In genomic region chr2:102294827-102295270, GRCm38 (mm10) we compare ENCODE assay signal across 9 mouse cellular contexts.
A peak's percentile ranks its signal among the peaks of the same experiment; 100 is the strongest.
DNase-seq lines count a peak whose midpoint lies in the region; ATAC-seq and TF ChIP-seq lines count a peak whose summit lies in the region.
"Had no signal": no experiment of that assay in that cellular context is flagged by ENCODE, and none has a peak within 500 bp of the region (broad histone marks: within the 10 kb centered on the region; RNA-seq: fewer than 3 reads in every experiment).

No protein-coding gene starts in this region.

- no peak overlapping the region for H3K4me2 ChIP-seq in lung, postnatal 0 days (replicated peaks; ENCODE audit: low read depth, low read length)
- H3K4me2 ChIP-seq in limb, embryonic 15.5 days = peak overlapping the region; percentile 8; the same call in 1 of the 2 replicates

- no peaks in the 10 kb centered on the region for H3K27me3 ChIP-seq in lung, postnatal 0 days (replicated peaks; ENCODE audit: insufficient read depth, low read length)
- H3K27me3 ChIP-seq in limb, embryonic 15.5 days = no peaks in the 10 kb centered on the region

- no peaks in the 10 kb centered on the region for H3K9me3 ChIP-seq in lung, postnatal 0 days (ENCODE audit: low read length)
- H3K9me3 ChIP-seq in limb, embryonic 15.5 days = no peaks in the 10 kb centered on the region

- 24% methylated on average over 6 of the region's 6 CpGs for WGBS in lung, postnatal 0 days
- 15% methylated on average over 6 of the region's 6 CpGs for WGBS in limb, embryonic 15.5 days

- ATAC-seq in lung, postnatal 0 days = 0 out of 2 replicates have a peak, but pooled peaks have one; percentile 3
- ATAC-seq in limb, embryonic 15.5 days (ENCODE audit: insufficient number of reproducible peaks, low FRiP score, low TSS enrichment, low read depth) = 0 out of 2 replicates have a peak, but pooled peaks have one; percentile 55

- H3K9ac ChIP-seq in lung, postnatal 0 days (replicated peaks; ENCODE audit: low read depth) = no peak overlapping the region
- no peak overlapping the region for H3K9ac ChIP-seq in limb, embryonic 15.5 days
- H3K9ac ChIP-seq: liver, embryonic 14.5 days had no signal

- no peaks in the 10 kb centered on the region for H3K4me1 ChIP-seq in lung, postnatal 0 days (ENCODE audit: insufficient read depth, low read depth, low read length)
- H3K4me1 ChIP-seq in limb, embryonic 15.5 days = peaks cover 22% of the 10 kb centered on the region

- TF ChIP-seq CTCF in lung, postnatal 0 days (IDR thresholded peaks at IDR 0.05) = no peak

- TF ChIP-seq EP300 in lung, postnatal 0 days (IDR thresholded peaks at IDR 0.05) = no peak

- no peak overlapping the region for H3K27ac ChIP-seq in lung, postnatal 0 days (ENCODE audit: low read length)
- peak overlapping the region; percentile 47; the same call in 1 of the 2 replicates for H3K27ac ChIP-seq in limb, embryonic 15.5 days
- H3K27ac ChIP-seq: liver, embryonic 14.5 days had no signal

- H3K36me3 ChIP-seq in lung, postnatal 0 days (ENCODE audit: insufficient read depth, low read length) = no peaks in the 10 kb centered on the region
- no peaks in the 10 kb centered on the region for H3K36me3 ChIP-seq in limb, embryonic 15.5 days

- no peak overlapping the region for H3K4me3 ChIP-seq in lung, postnatal 0 days (ENCODE audit: low read depth, low read length)
- no peak overlapping the region for H3K4me3 ChIP-seq in limb, embryonic 15.5 days

- no peak for DNase-seq in lung, postnatal 0 days (ENCODE audit: low spot score)
- DNase-seq in lung, postnatal 36 days = no peak
- DNase-seq in embryo, embryonic 11 days = peak; percentile 67
- peak; percentile 61 for DNase-seq in heart, adult 8-10 months (ENCODE audit: low spot score)
- DNase-seq in cerebellum, postnatal 4 days (ENCODE audit: low spot score in 2 of 2) = no peak
- DNase-seq in yolk sac, embryonic 10.5 days (ENCODE audit: low spot score) = no peak
- no peak for DNase-seq in thymus, adult 18-20 months

Comparison
In these comparisons a context has a peak if more than half of its experiments do, and no peak if none do; other contexts are left out.
1. DNase-seq: peak in embryo, embryonic 11 days (single experiment) and heart, adult 8-10 months (single experiment); none in lung, postnatal 0 days (single experiment), lung, postnatal 36 days (single experiment), cerebellum, postnatal 4 days (0 of 2), yolk sac, embryonic 10.5 days (single experiment) and thymus, adult 18-20 months (0 of 2).